Mouse (Mus musculus) frontal cortex, postnatal 14 days (tissue): Measurements from ENCODE around the gene Mcu.

Experiments
- DNase-seq, 2 experiments: peaks; one replicate each; pipeline ENCODE4 v3.0.0; 2022; ENCODE audit warnings: low spot score in 2 of 2

Mcu gene

GRCm38 (mm10) chr10:59569481-59569869 lies 47.0 kb downstream of the Mcu start:
- DNase-seq, result no peak

GRCm38 (mm10) chr10:59568665-59569480 lies 47.6 kb downstream of the Mcu start:
- no peak for DNase-seq

- no peak for DNase-seq
These were observed 49.5 kb downstream of the Mcu start for GRCm38 (mm10) chr10:59566968-59567367.

GRCm38 (mm10) chr10:59565995-59566410 lies 50.5 kb downstream of the Mcu start:
- DNase-seq, result no peak

- no peak for DNase-seq
These were observed 51.9 kb downstream of the Mcu start for GRCm38 (mm10) chr10:59564551-59564950.

- no peak for DNase-seq
These were observed 54.0 kb downstream of the Mcu start for GRCm38 (mm10) chr10:59562511-59562910.

GRCm38 (mm10) chr10:59560126-59560525 lies 56.4 kb downstream of the Mcu start:
- DNase-seq, result no peak

- DNase-seq, result no peak
These were observed 57.9 kb downstream of the Mcu start for GRCm38 (mm10) chr10:59558602-59559001.

- no peak for DNase-seq
These were observed 58.3 kb downstream of the Mcu start for GRCm38 (mm10) chr10:59558164-59558563.

GRCm38 (mm10) chr10:59556541-59556940 lies 60.0 kb downstream of the Mcu start:
- no peak for DNase-seq

GRCm38 (mm10) chr10:59554243-59554642 lies 62.2 kb downstream of the Mcu start:
- DNase-seq, result no peak

- no peak for DNase-seq
These were observed 64.0 kb downstream of the Mcu start for GRCm38 (mm10) chr10:59552456-59552855.

GRCm38 (mm10) chr10:59548768-59549333 lies 67.6 kb downstream of the Mcu start:
- no peak for DNase-seq

- DNase-seq, result no peak
These were observed 68.3 kb downstream of the Mcu start for GRCm38 (mm10) chr10:59548211-59548610.

GRCm38 (mm10) chr10:59547426-59547825 lies 69.1 kb downstream of the Mcu start:
- DNase-seq, result no peak

GRCm38 (mm10) chr10:59545169-59545568 lies 71.3 kb downstream of the Mcu start:
- DNase-seq, result no peak

- DNase-seq, result no peak
These were observed 73.1 kb downstream of the Mcu start for GRCm38 (mm10) chr10:59543351-59543750.

- no peak for DNase-seq
These were observed 75.0 kb downstream of the Mcu start for GRCm38 (mm10) chr10:59541466-59541865.

GRCm38 (mm10) chr10:59540596-59540995 lies 75.9 kb downstream of the Mcu start:
- DNase-seq, result no peak

- no peak for DNase-seq
These were observed 76.4 kb downstream of the Mcu start for GRCm38 (mm10) chr10:59540081-59540480.

- DNase-seq, result no peak
These were observed 77.0 kb downstream of the Mcu start for GRCm38 (mm10) chr10:59539533-59539875.

- no peak for DNase-seq
These were observed 77.5 kb downstream of the Mcu start for GRCm38 (mm10) chr10:59538767-59539532.

GRCm38 (mm10) chr10:59538063-59538462 lies 78.4 kb downstream of the Mcu start:
- DNase-seq, result no peak
